Mouse (Mus musculus) neural tube, embryonic 13.5 days (tissue): ENCODE data around the gene Med7. TPM values are rescaled to one million over a fixed set of nuclear protein-coding genes. Genes with fewer than 3 reads are reported as not detected.

Experiments
- ATAC-seq: fragments of 200-750 bp; cut with Nextera tagmentation; 2 replicates; pipeline ENCODE4 v1.8.0; 2017; ENCODE audit warnings: low read depth, mild to moderate bottlenecking, moderate TSS enrichment, moderate library complexity
- H3K27ac ChIP-seq: fragments of 300-500 bp; sonication (generic); replicated peaks from 2 replicates; pipeline ENCODE4 v1.5.1; 2015; ENCODE audit warnings: moderate library complexity, mild to moderate bottlenecking, inconsistent platforms
- H3K27me3 ChIP-seq: fragments of 300-500 bp; sonication (generic); 2 replicates; pipeline ENCODE4 v1.6.1; 2015; ENCODE audit warnings: mild to moderate bottlenecking, inconsistent platforms
- H3K36me3 ChIP-seq: fragments of 300-500 bp; sonication (generic); 2 replicates; pipeline ENCODE4 v1.6.1; 2015; ENCODE audit warnings: mild to moderate bottlenecking, inconsistent platforms
- H3K4me1 ChIP-seq: fragments of 300-500 bp; sonication (generic); replicated peaks from 2 replicates; pipeline ENCODE4 v1.6.1; 2015; ENCODE audit warnings: inconsistent platforms
- H3K4me2 ChIP-seq: fragments of 300-500 bp; sonication (generic); 2 replicates; pipeline ENCODE4 v1.6.1; 2015; ENCODE audit warnings: inconsistent platforms, mild to moderate bottlenecking, moderate library complexity
- H3K4me3 ChIP-seq: fragments of 300-500 bp; sonication (generic); 2 replicates; pipeline ENCODE4 v1.5.1; 2015; ENCODE audit warnings: mild to moderate bottlenecking, inconsistent platforms
- H3K9ac ChIP-seq: fragments of 300-500 bp; sonication (generic); 2 replicates; pipeline ENCODE4 v1.6.1; 2015; ENCODE audit warnings: moderate library complexity, mild to moderate bottlenecking, inconsistent platforms
- H3K9me3 ChIP-seq: fragments of 300-500 bp; sonication (generic); 2 replicates; pipeline ENCODE4 v1.6.1; 2016; ENCODE audit warnings: inconsistent platforms
- WGBS: fragments of 180-500 bp; shearing (Covaris S2); methylation state at CpG from one replicate; pipeline ENCODE4 v1.1.7; 2015; 5-methylcytosine and 5-hydroxymethylcytosine counted together
- polyA plus RNA-seq: library from polyadenylated mRNA; unstranded; fragments of >200 nt; fragmentation: Nextera tagmentation; extraction: Ambion mirVana; gene quantifications from 2 replicates; pipeline ENCODE4 v1.2.1, GENCODE M21; 2015

Gene Med7
- polyA plus RNA-seq, result 75.3 and 79.3 TPM in 2 replicates

- Histone ChIP-seq H3K4me1 (peaks cover 21% of the 10 kb centered on the region), H3K4me2 (peak within 1 kb of the TSS; percentile 72), H3K4me3 (peak within 1 kb of the TSS; percentile 97), H3K9me3 (no peaks in the 10 kb centered on the region), H3K27me3 (no peaks in the 10 kb centered on the region), H3K36me3 (peaks cover 21% of the 10 kb centered on the region; the same call in 1 of the 2 replicates), H3K9ac (peak within 1 kb of the TSS; percentile 91), H3K27ac (peak within 1 kb of the TSS; percentile 91)
- ATAC-seq, result peak; percentile 100
- under 1% methylated on average over 59 of the region's 59 CpGs for WGBS
These were observed at the start of gene Med7 for GRCm38 (mm10) chr11:46436760-46437458. Med7 (plus strand) TSS chr11:46436925.

GRCm38 (mm10) chr11:46387061-46387460, 49.7 kb upstream of the Med7 start:
- Histone ChIP-seq H3K27ac (no peak overlapping the region), H3K4me3 (no peak overlapping the region), H3K27me3 (no peaks in the 10 kb centered on the region), H3K4me2 (no peak overlapping the region), H3K36me3 (no peaks in the 10 kb centered on the region), H3K4me1 (no peaks in the 10 kb centered on the region), H3K9ac (no peak overlapping the region), H3K9me3 (no peaks in the 10 kb centered on the region)
- 94% methylated on average over 8 of the region's 8 CpGs for WGBS
- no peak for ATAC-seq

DNA sequence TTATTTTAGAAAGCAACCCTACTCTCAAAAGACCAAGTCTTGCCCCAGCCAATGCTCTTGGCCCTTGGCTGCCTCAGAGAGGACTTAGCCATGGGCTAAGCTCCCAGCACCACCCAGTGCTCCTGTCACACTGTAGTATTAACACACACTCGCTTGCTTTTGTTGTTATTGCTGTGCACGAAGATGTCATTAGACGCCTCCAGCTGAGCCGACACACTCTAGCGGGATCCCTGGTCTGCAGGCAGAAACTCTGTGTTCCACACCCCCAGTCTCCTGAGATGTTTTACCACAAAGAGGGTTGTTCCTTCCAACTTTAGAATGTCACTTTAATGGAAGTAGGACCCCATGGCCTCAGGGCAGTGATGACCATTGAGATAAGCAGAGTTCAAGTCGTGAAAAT, 48.3 kb upstream of the Med7 start:
- H3K4me3 ChIP-seq, result no peak overlapping the region
- H3K4me2 ChIP-seq, result no peak overlapping the region
- no peak overlapping the region for H3K9ac ChIP-seq
- no peak overlapping the region for H3K27ac ChIP-seq
- no peaks in the 10 kb centered on the region for H3K9me3 ChIP-seq
- ATAC-seq, result no peak
- H3K4me1 ChIP-seq, result no peaks in the 10 kb centered on the region
- H3K27me3 ChIP-seq, result no peaks in the 10 kb centered on the region
- 67% methylated on average over 6 of the region's 6 CpGs for WGBS
- no peaks in the 10 kb centered on the region for H3K36me3 ChIP-seq

- no peak for ATAC-seq
- no peaks in the 10 kb centered on the region for H3K4me1 ChIP-seq
- no peaks in the 10 kb centered on the region for H3K27me3 ChIP-seq
- H3K9me3 ChIP-seq, result no peaks in the 10 kb centered on the region
- H3K4me2 ChIP-seq, result no peak within 1 kb of the TSS
- H3K4me3 ChIP-seq, result no peak within 1 kb of the TSS
- H3K36me3 ChIP-seq, result no peaks in the 10 kb centered on the region
- no peak within 1 kb of the TSS for H3K9ac ChIP-seq
- H3K27ac ChIP-seq, result no peak within 1 kb of the TSS
- 86% methylated on average over 13 of the region's 13 CpGs for WGBS
These were observed 47.2 kb upstream of the Med7 start, which contains the start of gene Itk for GRCm38 (mm10) chr11:46389336-46390117. Itk (minus strand) TSS chr11:46389515.

DNA sequence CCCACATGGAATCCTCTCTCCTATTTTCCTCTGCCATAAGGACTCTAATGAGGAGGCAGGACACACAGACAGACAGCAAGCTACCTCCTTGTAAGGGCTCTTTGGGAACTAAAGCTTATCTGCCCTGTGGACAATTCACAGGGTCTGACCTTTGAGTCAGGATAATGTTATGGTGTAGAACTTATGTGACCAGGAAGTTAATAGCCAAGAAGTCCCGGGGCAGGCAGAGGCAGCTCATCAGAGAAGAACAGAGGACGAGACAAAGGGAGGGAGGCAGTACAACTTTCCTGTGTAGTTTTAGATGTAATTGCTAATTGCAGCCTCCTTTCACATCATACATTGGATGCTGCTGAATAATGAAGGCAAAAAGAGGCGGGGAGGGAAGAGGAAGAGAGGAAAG, 46.1 kb upstream of the Med7 start:
- Histone ChIP-seq H3K27ac (no peak overlapping the region), H3K4me2 (no peak overlapping the region), H3K36me3 (no peaks in the 10 kb centered on the region), H3K4me1 (no peaks in the 10 kb centered on the region), H3K4me3 (no peak overlapping the region), H3K9ac (no peak overlapping the region), H3K9me3 (no peaks in the 10 kb centered on the region), H3K27me3 (no peaks in the 10 kb centered on the region)
- no peak for ATAC-seq
- 33% methylated on average over 3 of the region's 3 CpGs for WGBS

DNA sequence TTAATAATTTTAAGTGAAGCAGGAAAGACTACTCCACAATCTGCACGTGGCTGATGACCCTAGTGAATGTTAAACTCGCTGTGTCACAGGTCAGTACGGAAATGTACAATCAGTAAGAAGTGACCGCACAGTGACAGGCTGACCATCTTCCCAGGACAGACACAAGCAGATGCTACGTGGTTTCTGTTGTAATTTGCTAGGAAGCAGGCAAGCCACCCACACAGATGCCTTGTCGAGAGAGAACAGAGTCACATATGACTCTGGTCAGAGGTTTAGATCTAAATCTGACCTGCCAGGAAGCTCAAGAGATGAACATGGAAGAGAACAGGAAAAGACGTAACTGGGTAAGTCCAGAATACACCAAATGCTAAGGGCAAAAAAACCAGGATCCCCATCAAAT, 43.8 kb upstream of the Med7 start:
- no peak overlapping the region for H3K27ac ChIP-seq
- WGBS, result 87% methylated on average over 7 of the region's 7 CpGs
- H3K4me3 ChIP-seq, result no peak overlapping the region
- no peak overlapping the region for H3K9ac ChIP-seq
- H3K4me1 ChIP-seq, result no peaks in the 10 kb centered on the region
- H3K9me3 ChIP-seq, result no peaks in the 10 kb centered on the region
- H3K27me3 ChIP-seq, result no peaks in the 10 kb centered on the region
- no peaks in the 10 kb centered on the region for H3K36me3 ChIP-seq
- no peak overlapping the region for H3K4me2 ChIP-seq
- no peak for ATAC-seq

DNA sequence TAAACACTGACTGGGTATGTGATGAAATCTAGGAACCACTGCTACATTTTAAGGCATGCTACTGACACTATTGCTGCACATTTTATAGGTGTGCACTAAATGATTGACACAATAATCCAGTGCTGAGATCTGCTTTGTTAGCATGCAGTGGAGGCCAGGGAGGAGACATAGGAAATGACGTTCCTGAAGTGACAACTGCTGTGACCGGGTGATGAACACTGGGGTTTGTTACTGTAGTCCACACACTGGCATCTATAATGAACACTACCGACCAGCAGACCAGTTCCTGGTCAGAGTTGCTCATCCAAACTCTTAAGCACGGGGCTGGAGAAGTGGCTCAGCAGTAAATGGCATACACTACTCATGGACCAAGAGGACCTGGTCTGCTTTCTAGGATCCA, 43.3 kb upstream of the Med7 start:
- Histone ChIP-seq H3K9ac (no peak overlapping the region), H3K4me3 (no peak overlapping the region), H3K4me1 (no peaks in the 10 kb centered on the region), H3K27me3 (no peaks in the 10 kb centered on the region), H3K4me2 (no peak overlapping the region), H3K9me3 (no peaks in the 10 kb centered on the region), H3K27ac (no peak overlapping the region), H3K36me3 (no peaks in the 10 kb centered on the region)
- WGBS, result 84% methylated on average over 4 of the region's 4 CpGs
- ATAC-seq, result no peak

DNA sequence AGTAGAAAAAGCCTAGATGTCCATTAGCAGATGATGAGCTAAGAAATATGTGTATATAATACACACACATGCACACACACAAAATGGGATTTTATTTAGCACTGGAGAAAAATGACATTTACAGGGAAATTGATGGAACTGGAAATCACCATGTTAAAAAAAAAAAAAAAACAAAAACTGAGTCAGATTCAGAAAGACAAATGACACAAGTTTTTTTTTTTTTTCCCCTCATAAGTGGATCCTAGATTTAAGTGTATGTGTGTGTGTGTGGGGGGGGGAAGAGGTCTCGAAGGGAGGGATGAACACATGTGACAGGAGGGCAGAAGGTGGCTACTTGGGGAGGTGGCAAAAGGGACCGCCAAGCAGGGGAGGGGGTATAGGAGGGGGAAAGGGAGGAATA, 41.6 kb upstream of the Med7 start:
- ATAC-seq, result no peak
- no peak overlapping the region for H3K4me3 ChIP-seq
- no peaks in the 10 kb centered on the region for H3K9me3 ChIP-seq
- H3K4me1 ChIP-seq, result no peaks in the 10 kb centered on the region
- H3K27me3 ChIP-seq, result no peaks in the 10 kb centered on the region
- 83% methylated on average over 2 of the region's 2 CpGs for WGBS
- H3K36me3 ChIP-seq, result no peaks in the 10 kb centered on the region
- no peak overlapping the region for H3K27ac ChIP-seq
- H3K9ac ChIP-seq, result no peak overlapping the region
- H3K4me2 ChIP-seq, result no peak overlapping the region

DNA sequence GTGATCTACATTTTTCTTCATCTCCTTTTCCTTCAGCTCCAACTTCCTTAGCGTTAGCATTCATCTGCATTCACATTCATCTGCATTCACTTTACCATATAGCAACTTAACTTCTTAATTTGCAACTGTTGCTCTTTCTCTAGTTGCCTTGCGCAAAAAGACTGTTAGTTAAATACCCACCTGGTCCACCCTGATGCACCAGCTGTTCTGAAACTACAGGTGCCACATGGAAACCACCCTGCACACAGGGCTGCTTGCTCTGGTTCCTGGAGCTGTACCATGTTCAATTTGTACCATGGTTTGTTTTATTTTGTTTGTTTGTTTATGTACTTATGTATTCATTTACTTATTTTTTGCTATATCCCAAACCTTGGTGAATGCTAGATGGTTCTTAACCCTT, 41.0 kb upstream of the Med7 start:
- Histone ChIP-seq H3K4me1 (no peaks in the 10 kb centered on the region), H3K27ac (no peak overlapping the region), H3K4me2 (no peak overlapping the region)

DNA sequence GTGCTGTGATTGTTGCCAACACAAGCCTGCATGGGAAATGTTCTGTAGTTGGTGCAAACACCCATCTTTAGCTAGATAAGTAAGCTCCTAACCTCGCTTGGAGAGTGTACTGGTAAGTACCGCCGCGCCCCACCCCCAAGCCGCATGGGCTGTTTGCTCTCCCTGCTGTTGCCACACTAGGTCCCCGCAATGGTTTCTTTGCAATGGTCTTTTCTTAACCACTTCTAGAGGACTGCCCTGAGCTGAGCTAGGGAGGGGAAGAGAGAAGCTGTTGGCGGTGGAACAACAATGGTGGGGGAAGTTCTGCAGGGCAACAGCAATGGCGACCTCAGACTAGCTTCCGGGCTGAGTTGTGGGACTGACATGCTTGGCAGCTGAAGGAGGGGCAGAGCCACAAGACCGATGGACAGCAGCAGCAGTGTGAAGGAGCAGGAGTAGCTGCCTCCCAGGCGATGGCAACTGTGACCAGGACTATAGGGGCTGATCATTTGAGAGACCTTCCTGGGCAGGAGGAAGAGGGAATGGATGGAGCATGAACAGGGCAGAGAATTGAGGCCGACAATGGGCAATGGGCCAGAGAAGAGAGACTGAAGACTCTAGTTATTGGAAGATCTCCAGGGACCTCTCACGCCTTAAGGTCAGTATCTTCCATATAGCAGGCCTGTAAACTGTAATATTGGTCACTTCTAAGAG, 40.4 kb upstream of the Med7 start, which contains the start of gene Fam71b:
Fam71b (plus strand) TSS at position 393 of the 693 bp plus-strand sequence.
- Histone ChIP-seq H3K27ac (no peak within 1 kb of the TSS), H3K27me3 (no peaks in the 10 kb centered on the region), H3K36me3 (no peaks in the 10 kb centered on the region), H3K4me2 (no peak within 1 kb of the TSS), H3K9me3 (no peaks in the 10 kb centered on the region), H3K4me1 (no peaks in the 10 kb centered on the region), H3K4me3 (no peak within 1 kb of the TSS), H3K9ac (no peak within 1 kb of the TSS)
- no peak for ATAC-seq
- WGBS, result 81% methylated on average over 13 of the region's 13 CpGs

More for the DNA sequence above, 41.0 kb upstream of the Med7 start:
- H3K27me3 ChIP-seq, result no peaks in the 10 kb centered on the region
- no peak overlapping the region for H3K4me3 ChIP-seq
- 94% methylated on average over 2 of the region's 2 CpGs for WGBS
- H3K9ac ChIP-seq, result no peak overlapping the region
- H3K9me3 ChIP-seq, result no peaks in the 10 kb centered on the region
- no peak for ATAC-seq
- H3K36me3 ChIP-seq, result no peaks in the 10 kb centered on the region

DNA sequence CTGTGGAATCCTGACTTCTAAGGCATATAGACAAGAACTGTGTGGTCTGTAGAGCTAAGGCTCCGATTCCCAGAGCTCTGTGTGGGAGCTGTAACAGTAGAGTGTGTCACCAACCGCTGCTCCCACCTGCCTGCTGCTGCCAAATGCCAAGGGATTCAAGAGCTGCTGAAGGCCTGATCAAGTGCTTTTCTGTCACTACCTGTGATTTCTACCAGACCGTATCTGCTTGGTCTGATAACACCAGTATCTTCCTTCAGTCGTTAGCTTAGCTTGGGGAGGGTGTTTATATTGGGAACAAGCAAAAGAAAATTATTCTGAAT, 39.9 kb upstream of the Med7 start:
- WGBS, result 91% methylated on average over 4 of the region's 4 CpGs
- no peak for ATAC-seq
- Histone ChIP-seq H3K9me3 (no peaks in the 10 kb centered on the region), H3K9ac (no peak overlapping the region), H3K4me3 (no peak overlapping the region), H3K27me3 (no peaks in the 10 kb centered on the region), H3K4me2 (no peak overlapping the region), H3K36me3 (no peaks in the 10 kb centered on the region), H3K4me1 (no peaks in the 10 kb centered on the region), H3K27ac (no peak overlapping the region)

GRCm38 (mm10) chr11:46397900-46398299, 38.8 kb upstream of the Med7 start:
- Histone ChIP-seq H3K9ac (no peak overlapping the region), H3K4me2 (no peak overlapping the region)

More at GRCm38 (mm10) chr11:46397900-46398299, 38.8 kb upstream of the Med7 start:
- no peaks in the 10 kb centered on the region for H3K27me3 ChIP-seq
- 55% methylated on average over 2 of the region's 2 CpGs for WGBS
- H3K4me3 ChIP-seq, result no peak overlapping the region
- no peaks in the 10 kb centered on the region for H3K4me1 ChIP-seq
- H3K36me3 ChIP-seq, result no peaks in the 10 kb centered on the region
- ATAC-seq, result no peak
- H3K9me3 ChIP-seq, result no peaks in the 10 kb centered on the region
- no peak overlapping the region for H3K27ac ChIP-seq
